Mouse (Mus musculus): ENCODE data around the gene Ghr. TPM values are rescaled to one million over a fixed set of nuclear protein-coding genes. Genes with fewer than 3 reads are reported as not detected.

Ghr gene
- total and polyA plus RNA-seq, 2 experiments, result 141 to 423 TPM

DNA sequence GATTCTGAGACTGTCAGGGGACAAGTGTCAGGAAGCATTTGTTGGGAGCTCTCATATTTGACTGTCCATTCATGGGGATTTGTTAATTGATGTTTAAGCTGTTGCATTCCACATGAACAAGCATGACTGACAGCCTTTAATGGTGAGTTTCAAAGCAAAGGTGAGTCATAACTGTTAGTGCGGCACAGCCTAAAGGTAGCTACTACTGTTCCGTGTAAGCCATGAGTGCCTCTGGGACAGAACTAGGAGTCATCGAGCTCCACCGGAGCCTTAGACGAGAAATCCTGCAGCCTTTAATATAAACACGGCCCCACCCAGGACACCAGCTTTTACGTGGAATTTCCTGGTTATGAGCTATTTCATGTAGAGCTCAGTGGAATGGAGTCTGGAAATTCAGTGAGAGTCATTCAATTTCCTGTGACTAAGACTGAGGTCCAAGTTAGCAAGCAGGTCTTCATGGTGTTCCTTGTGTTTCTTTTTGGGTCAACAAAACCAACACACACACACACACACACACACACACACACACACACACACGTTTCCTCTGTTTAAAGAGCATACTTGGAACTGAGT is 138.8 kb downstream of the Ghr start:
- 76% methylated on average over 8 of the region's 8 CpGs for WGBS
- no peaks in the 10 kb centered on the region for H3K27me3 ChIP-seq (ENCODE audit: control insufficient read depth, insufficient read depth, low read length)
- peaks cover 17% of the 10 kb centered on the region for H3K79me2 ChIP-seq (ENCODE audit: control insufficient read depth, insufficient read depth, low read length)
- H3K9ac ChIP-seq (ENCODE audit: low read depth, low read length), result no peak overlapping the region
- no peak for TF ChIP-seq CTCF (IDR thresholded peaks at IDR 0.05; ENCODE audit: low read depth, low read length)
- H3K4me1 ChIP-seq (ENCODE audit: control insufficient read depth, insufficient read depth, low read length), result peaks cover 17% of the 10 kb centered on the region
- no peak overlapping the region for H3K4me3 ChIP-seq (ENCODE audit: insufficient read depth, low read depth, low read length)
- DNase-seq (ENCODE audit: extremely low read depth, low read depth, low spot score), result no peak
- peaks cover 56% of the 10 kb centered on the region for H3K36me3 ChIP-seq (ENCODE audit: control insufficient read depth, insufficient read depth, low read length)
- no peak overlapping the region for H3K27ac ChIP-seq (replicated peaks; ENCODE audit: insufficient read depth, low read depth, low read length)

DNA sequence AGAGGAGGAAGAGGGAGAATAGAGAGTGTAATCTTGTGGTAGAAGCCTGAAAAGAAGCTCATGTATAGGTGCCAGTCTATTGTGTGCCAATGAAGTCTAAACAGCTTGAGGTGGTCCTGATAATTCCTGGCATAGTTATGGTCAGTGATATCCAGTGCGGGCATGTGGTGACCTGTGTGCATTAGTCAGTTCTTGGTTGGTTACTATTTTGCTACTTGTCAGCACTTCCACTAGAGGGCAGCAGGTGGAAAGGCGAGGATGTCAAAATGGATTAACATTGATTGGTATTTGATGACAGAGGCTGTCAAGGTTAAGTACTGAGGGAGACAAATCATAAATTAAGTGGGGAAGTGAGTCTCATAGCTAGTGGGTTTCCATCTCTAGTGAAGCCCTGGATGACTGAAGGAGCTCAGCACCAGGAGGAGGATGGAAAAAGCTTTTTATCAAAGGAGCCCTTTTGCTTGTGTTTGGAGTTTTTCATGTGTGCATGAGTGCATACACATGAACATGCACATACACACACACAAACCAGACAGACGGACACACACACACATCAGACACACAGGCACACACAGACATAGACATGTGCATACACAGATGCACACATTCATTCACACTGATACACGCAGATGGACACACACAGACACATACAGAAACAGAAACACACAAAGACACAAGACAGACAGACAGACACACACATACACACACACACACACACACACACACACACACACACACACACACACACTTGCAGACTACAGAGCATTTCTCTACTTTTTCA is 141.6 kb downstream of the Ghr start:
- Histone ChIP-seq H3K4me1 (ENCODE audit: control insufficient read depth, insufficient read depth, low read length) (peaks cover 16% of the 10 kb centered on the region), H3K27ac (replicated peaks; ENCODE audit: insufficient read depth, low read depth, low read length) (peak overlapping the region; percentile 51; the same call in 1 of the 2 replicates), H3K4me3 (ENCODE audit: insufficient read depth, low read depth, low read length) (no peak overlapping the region), H3K27me3 (ENCODE audit: control insufficient read depth, insufficient read depth, low read length) (no peaks in the 10 kb centered on the region), H3K79me2 (ENCODE audit: control insufficient read depth, insufficient read depth, low read length) (peaks cover 12% of the 10 kb centered on the region), H3K36me3 (ENCODE audit: control insufficient read depth, insufficient read depth, low read length) (peaks cover 42% of the 10 kb centered on the region), H3K9ac (ENCODE audit: low read depth, low read length) (peak overlapping the region; percentile 68; the same call in 1 of the 2 replicates)
- 45% methylated on average over 4 of the region's 4 CpGs for WGBS
- peak; percentile 74 for DNase-seq (ENCODE audit: extremely low read depth, low read depth, low spot score)
- TF ChIP-seq POLR2A (IDR thresholded peaks at IDR 0.05; ENCODE audit: extremely low read depth, insufficient read depth, low read length) (no peak), CTCF (IDR thresholded peaks at IDR 0.05; ENCODE audit: low read depth, low read length) (peak; percentile 50)

DNA sequence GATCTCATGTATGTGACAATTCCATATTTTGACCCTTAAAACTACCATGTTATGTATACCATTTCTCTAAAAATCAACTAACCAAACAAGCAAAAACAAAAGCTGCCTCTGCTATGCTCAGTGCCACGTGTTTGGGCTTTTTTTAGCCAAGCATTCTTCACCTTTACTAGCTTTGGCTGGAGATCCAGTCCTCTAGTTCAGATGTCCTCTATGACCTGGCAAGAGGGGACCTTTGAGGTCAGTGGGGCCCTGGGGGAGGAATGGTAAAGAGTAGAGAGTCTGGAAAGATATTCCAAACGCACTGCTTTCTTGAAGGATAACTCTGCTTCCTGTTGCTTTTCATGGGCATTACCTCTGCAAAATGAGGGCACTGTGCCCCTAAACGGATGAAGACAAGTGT is 145.9 kb downstream of the Ghr start:
- H3K9ac ChIP-seq (ENCODE audit: low read depth, low read length), result no peak overlapping the region
- DNase-seq (ENCODE audit: extremely low read depth, low read depth, low spot score), result peak; percentile 78
- no peaks in the 10 kb centered on the region for H3K27me3 ChIP-seq (ENCODE audit: control insufficient read depth, insufficient read depth, low read length)
- peaks cover 28% of the 10 kb centered on the region for H3K36me3 ChIP-seq (ENCODE audit: control insufficient read depth, insufficient read depth, low read length)
- H3K4me1 ChIP-seq (ENCODE audit: control insufficient read depth, insufficient read depth, low read length), result peaks cover 15% of the 10 kb centered on the region
- 0 out of 2 replicates have a peak overlapping the region, but pooled peaks have one; percentile 16 for H3K27ac ChIP-seq (replicated peaks; ENCODE audit: insufficient read depth, low read depth, low read length)
- H3K79me2 ChIP-seq (ENCODE audit: control insufficient read depth, insufficient read depth, low read length), result peaks cover 10% of the 10 kb centered on the region
- TF ChIP-seq POLR2A (IDR thresholded peaks at IDR 0.05; ENCODE audit: extremely low read depth, insufficient read depth, low read length) (no peak), CTCF (IDR thresholded peaks at IDR 0.05; ENCODE audit: low read depth, low read length) (no peak)
- 21% methylated on average over 3 of the region's 3 CpGs for WGBS
- no peak overlapping the region for H3K4me3 ChIP-seq (ENCODE audit: insufficient read depth, low read depth, low read length)

DNA sequence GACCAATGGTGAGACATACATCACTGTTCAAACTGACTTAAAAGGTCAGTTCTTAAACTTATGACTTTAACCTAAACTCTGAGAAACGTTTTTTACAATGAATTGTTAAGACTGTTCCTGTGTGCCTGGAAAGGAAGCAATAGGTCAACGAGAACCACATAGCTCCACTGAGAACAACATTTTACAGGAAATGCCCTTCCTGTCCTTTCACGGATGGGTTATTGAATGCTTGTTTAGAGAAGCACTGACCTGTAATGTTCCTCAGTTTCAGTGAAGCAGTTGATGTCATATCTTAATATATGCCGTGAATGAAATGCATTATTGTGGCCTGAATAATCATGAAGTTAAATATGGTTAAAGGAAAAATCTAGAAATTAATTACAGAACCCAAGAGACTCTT is 147.7 kb downstream of the Ghr start:
- 47% methylated on average over 4 of the region's 4 CpGs for WGBS
- peaks cover 5% of the 10 kb centered on the region; the same call in 1 of the 2 replicates for H3K79me2 ChIP-seq (ENCODE audit: control insufficient read depth, insufficient read depth, low read length)
- H3K27ac ChIP-seq (replicated peaks; ENCODE audit: insufficient read depth, low read depth, low read length), result no peak overlapping the region
- TF ChIP-seq CTCF (IDR thresholded peaks at IDR 0.05; ENCODE audit: low read depth, low read length) (no peak), POLR2A (IDR thresholded peaks at IDR 0.05; ENCODE audit: extremely low read depth, insufficient read depth, low read length) (no peak)
- H3K4me3 ChIP-seq (ENCODE audit: insufficient read depth, low read depth, low read length), result no peak overlapping the region
- H3K27me3 ChIP-seq (ENCODE audit: control insufficient read depth, insufficient read depth, low read length), result no peaks in the 10 kb centered on the region
- H3K4me1 ChIP-seq (ENCODE audit: control insufficient read depth, insufficient read depth, low read length), result peaks cover 12% of the 10 kb centered on the region
- peaks cover 27% of the 10 kb centered on the region for H3K36me3 ChIP-seq (ENCODE audit: control insufficient read depth, insufficient read depth, low read length)
- H3K9ac ChIP-seq (ENCODE audit: low read depth, low read length), result no peak overlapping the region
- no peak for DNase-seq (ENCODE audit: extremely low read depth, low read depth, low spot score)

DNA sequence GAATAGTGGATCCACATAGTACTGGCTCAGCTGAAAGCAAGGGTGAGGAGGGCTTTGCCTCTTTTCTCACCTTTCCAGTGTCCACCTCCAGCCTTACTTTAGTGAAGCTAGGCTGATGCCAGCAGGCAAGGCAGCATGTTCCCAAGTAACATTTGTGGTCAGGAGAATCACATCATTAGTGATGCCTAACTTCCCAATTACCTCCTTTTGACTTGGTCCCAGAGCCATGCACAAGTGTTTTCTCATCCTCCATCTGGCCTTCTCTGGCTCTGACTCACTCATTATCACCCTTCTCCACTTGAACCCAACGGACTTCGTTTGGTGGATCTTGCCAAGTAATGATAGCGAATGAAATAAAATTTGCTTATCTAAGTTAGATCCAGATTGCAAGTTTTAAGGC is 148.8 kb downstream of the Ghr start:
- Histone ChIP-seq H3K4me1 (ENCODE audit: control insufficient read depth, insufficient read depth, low read length) (peaks cover 10% of the 10 kb centered on the region), H3K79me2 (ENCODE audit: control insufficient read depth, insufficient read depth, low read length) (peaks cover 5% of the 10 kb centered on the region; the same call in 1 of the 2 replicates), H3K9ac (ENCODE audit: low read depth, low read length) (no peak overlapping the region), H3K36me3 (ENCODE audit: control insufficient read depth, insufficient read depth, low read length) (peaks cover 23% of the 10 kb centered on the region), H3K4me3 (ENCODE audit: insufficient read depth, low read depth, low read length) (no peak overlapping the region), H3K27ac (replicated peaks; ENCODE audit: insufficient read depth, low read depth, low read length) (no peak overlapping the region), H3K27me3 (ENCODE audit: control insufficient read depth, insufficient read depth, low read length) (no peaks in the 10 kb centered on the region)
- TF ChIP-seq CTCF (IDR thresholded peaks at IDR 0.05; ENCODE audit: low read depth, low read length), result no peak
- no peak for TF ChIP-seq POLR2A (IDR thresholded peaks at IDR 0.05; ENCODE audit: extremely low read depth, insufficient read depth, low read length)
- DNase-seq (ENCODE audit: extremely low read depth, low read depth, low spot score), result no peak
- 34% methylated on average over 3 of the region's 3 CpGs for WGBS

DNA sequence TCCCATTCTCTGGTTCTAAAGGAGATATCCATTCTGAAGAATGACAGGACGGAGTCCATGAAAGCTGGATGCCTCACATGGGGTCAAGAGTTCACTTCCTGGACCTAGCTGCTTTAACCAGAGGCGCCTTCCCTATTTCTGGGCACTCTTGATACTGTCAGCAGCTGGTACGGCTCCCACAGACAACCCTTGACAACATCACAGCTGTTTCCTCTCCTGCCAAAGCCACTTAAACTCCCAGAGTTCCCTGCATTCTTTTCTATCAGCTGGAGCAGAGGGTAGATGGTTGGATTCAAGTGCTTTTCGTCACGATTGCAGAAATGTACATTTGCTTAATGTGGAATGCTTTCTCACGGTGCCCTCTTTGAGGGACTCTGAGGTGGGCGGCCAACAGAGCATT is 150.0 kb downstream of the Ghr start:
- H3K4me3 ChIP-seq (ENCODE audit: insufficient read depth, low read depth, low read length), result no peak overlapping the region
- no peak overlapping the region for H3K27ac ChIP-seq (replicated peaks; ENCODE audit: insufficient read depth, low read depth, low read length)
- peaks cover 27% of the 10 kb centered on the region for H3K36me3 ChIP-seq (ENCODE audit: control insufficient read depth, insufficient read depth, low read length)
- peaks cover 5% of the 10 kb centered on the region; the same call in 1 of the 2 replicates for H3K79me2 ChIP-seq (ENCODE audit: control insufficient read depth, insufficient read depth, low read length)
- TF ChIP-seq CTCF (IDR thresholded peaks at IDR 0.05; ENCODE audit: low read depth, low read length), result no peak
- TF ChIP-seq POLR2A (IDR thresholded peaks at IDR 0.05; ENCODE audit: extremely low read depth, insufficient read depth, low read length), result no peak
- no peaks in the 10 kb centered on the region for H3K27me3 ChIP-seq (ENCODE audit: control insufficient read depth, insufficient read depth, low read length)
- WGBS, result 47% methylated on average over 7 of the region's 7 CpGs
- peaks cover 11% of the 10 kb centered on the region for H3K4me1 ChIP-seq (ENCODE audit: control insufficient read depth, insufficient read depth, low read length)
- DNase-seq (ENCODE audit: extremely low read depth, low read depth, low spot score), result peak; percentile 49
- no peak overlapping the region for H3K9ac ChIP-seq (ENCODE audit: low read depth, low read length)
